Mouse (Mus musculus) embryo, embryonic 10 days (tissue): ENCODE measurements at regions not wholly inside any gene's neighbourhood (a gene's known extent, or its start where the extent isn't known, plus 50 kb on each side); places are given as distances from the start of the nearest gene placed in this dataset.

Experiments used
- DNase-seq: peaks from one replicate; pipeline ENCODE4 v3.0.0-alpha.2; 2015; ENCODE audit warnings: low spot score

DNA sequence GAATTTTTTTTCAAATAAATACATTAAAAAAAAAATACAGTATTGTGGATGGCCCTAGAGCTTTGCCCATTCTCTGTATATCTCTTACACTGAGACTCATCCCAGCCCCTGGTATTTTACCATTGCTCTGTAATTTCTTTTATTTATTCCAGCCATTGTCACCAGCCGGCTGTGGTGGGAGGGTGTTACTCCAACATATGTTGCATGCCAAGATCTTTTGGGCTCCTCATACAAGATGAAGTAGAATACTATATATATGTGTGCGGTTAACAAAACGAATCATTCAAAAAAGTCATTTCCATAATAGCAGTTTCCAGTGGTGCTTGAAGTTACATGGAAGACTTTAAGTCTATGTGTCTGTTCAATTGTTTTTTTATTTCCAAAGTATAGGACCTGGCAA is 268.0 kb upstream of the Npvf start:
- DNase-seq = no peak

DNA sequence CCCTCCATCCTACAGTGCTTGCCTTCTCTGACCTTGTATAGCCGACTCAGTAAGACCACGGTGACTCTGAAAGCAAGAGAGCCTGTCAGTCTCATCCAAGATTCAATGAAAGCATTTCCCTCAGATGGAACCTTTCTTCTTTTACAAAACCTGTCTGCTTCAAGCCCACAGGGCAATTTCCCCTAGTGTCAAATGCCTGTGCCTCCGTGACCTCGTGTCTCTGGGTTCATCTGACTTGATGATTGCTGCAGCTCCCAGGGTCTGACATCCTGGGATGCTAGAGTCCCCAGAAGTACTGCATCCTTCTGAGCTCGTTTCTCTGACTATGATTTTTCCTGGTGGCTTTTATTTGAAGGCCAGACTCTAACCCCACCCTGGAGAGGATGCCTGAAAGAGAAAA is 270.3 kb upstream of the Npvf start:
- DNase-seq = peak; percentile 57

DNA sequence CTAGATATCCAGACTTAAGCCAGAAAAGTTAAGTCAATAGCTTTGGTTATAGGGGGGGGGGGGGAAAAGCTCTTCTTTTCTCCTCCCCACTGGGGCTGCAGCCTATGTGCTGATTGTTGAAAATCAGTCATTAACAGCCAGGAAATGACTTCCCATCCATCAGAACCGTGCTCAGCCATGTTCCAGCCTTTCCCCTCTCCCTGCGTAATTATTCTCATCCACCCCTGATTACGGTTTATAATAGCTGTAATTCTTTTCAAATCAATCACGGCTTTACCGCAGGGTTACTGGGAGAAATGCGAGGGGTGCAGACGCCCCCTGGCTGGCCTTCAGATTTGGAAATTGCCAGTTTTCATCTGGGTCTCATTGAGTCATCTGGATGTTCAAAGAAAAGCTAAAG is 270.8 kb upstream of the Npvf start:
- peak; percentile 40 for DNase-seq

DNA sequence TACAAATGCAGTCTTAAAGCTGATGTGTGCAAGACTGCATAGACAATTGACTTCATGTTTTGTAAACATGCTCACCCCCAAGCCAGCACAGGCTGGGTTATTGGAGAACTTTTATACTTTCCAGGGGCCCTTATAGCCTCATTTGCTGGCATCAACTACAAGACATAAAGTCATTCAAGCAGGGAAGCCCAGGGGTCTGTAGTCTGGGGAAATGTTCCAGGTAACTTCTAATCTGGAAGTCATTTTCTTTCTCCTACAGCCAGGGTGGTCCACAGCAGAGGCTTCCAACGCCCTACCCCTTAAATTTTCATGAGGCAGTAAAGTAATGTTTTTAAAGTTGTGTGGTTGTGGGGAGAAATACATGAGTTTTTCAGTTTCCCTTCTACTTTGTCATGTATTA is 272.1 kb upstream of the Npvf start:
- no peak for DNase-seq

DNA sequence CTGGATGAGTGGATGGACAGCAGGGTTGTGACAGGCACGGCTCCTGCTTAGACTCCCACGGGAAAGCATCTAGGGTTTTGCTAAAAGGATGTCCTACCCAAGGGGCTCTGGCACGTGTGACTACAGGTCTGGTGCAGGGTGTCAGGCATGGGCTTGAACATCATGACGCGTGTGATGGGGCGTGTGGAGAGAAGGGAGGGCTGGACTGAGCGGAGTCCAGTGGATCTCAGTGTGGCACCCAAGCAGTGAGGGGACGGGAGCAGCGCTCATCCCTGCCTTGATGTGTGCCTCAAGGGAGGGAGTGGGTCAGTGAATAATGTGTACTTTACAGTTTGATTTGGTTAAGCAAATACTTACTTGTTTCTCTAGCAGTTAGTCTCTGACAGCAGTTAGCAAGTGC is 275.3 kb upstream of the Npvf start:
- no peak for DNase-seq

DNA sequence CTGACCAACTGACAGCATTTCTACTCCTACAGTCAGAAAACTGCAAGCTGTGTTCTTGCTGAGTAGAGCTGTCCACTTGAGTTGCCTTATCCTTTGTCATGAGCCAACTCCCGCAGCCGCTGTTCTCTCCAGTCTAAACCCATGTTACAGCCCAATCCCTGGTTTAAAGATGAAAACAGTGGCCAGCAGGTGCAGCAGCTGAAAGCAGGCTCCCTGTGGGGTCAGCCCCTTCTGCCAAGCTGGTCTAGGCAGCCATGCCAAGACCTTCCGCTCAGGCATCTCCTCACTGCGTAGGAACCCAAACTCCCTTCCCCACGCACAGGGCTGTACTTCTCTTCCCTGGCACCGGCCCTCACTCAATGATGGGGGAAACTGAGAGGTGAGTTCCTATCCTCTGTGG is 279.3 kb upstream of the Npvf start:
- DNase-seq = no peak

DNA sequence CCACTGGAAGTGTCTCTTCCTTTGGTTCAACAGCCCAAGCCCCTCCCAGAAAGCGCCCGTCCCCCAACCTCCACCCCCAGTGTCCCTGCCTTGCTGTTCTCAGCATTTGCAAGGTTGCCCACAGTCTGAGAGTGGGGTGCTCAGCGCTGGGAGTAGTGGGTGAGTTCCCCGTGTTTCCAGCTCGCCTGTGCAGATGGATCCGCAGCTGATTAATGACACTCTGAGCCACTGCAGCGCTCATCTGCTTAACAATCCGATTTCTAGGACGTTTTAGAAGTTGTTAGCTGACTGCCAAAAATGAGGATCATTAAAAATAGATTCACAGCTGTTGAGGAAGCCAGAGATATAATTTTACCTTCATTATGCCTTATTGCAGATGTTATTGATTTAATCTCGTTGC is 280.0 kb upstream of the Npvf start:
- no peak for DNase-seq

DNA sequence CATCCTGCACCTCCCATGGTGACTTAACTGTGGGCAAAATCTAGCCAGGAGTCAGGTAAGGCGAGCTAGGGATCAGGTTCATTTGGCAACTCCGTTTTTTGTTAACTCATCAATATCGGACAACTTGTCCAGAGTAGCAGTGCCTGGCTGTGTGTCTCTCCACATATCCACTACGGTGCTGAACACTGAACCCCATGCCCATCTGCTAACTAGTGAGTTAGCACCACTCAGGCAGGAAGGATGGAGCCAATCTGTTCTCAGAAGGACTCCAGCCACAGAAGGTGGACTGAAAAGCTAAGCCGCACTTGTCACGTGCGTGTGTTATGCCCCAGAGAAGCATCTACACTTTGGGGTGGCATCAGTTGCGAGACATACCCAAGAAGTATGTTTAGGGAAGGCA is 282.1 kb upstream of the Npvf start:
- DNase-seq = no peak

DNA sequence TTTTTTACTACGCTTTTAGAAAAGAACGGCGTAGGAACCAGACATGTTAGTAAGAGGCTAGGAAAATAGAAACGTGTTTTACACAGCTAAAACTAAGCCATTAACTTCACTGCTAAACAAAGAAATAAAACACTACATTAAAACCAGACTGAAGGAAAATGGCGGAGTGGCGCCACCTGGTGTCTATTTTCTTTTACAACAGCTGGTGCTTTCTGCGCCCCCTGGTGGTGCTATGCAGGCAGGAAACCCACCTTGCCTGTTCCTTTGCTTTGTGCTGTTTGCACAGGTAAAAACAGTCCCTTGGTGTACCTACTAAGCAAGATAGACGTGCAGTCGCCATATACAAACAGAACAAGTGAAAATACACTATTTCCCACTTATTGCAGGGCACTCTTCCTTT is 282.9 kb upstream of the Npvf start:
- peak; percentile 83 for DNase-seq

DNA sequence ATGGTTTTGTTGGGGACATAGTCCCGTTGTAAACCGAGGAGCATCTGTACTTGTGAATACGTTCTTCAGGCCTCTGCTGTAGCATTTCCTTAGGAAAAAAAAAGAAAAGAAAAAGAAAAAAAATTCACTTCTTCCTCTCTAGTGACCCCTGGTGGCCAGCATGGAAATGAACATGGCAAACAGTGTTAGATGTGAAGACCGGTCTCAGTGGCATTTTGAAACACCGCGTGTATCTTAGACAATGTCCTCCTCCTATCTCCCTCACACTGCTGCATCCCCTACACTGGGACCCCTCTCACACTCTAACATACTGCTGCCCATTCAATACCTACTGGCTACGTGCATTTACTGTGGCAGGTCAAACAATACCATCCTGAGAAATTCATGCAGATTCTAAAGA is 284.6 kb upstream of the Npvf start:
- peak; percentile 39 for DNase-seq

DNA sequence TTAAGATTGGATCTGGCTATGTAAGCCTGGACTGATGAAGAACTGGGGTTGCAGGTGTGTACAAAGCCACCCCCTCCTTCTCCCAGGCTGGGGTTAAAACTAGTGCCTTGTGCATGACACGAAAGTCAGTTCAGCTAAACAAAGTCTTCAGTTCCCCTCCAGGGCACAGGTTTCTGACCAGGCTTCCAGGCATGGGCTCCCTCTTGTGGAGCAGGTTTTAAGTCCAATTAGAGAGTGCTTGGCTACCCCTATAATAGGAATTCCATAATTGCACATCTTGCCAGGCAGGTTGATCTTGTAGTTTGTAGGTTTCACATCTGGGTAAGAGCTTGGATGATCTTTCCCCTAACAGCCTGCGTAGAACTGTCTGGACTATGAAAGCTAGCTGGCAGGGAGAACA is 285.2 kb upstream of the Npvf start:
- peak; percentile 57 for DNase-seq

DNA sequence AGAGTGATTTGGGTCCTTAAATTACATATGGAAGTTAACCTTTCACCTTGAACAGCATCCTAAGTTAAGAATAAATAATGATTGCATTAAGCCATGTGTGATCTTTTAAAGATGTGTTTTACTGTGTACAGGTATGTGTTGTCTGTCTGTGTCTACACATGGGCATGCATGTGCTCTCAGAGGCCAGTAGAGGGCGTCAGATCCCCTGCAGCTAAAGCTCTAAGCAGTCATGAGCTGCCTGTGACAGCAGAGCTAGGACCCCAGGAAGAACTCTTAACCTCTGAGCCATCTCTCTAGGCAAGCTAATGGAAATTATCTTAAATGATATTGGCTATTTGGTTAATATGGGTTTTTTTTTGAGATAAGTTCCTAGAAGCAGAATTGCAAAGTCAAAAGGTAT is 285.9 kb upstream of the Npvf start:
- peak; percentile 75 for DNase-seq

DNA sequence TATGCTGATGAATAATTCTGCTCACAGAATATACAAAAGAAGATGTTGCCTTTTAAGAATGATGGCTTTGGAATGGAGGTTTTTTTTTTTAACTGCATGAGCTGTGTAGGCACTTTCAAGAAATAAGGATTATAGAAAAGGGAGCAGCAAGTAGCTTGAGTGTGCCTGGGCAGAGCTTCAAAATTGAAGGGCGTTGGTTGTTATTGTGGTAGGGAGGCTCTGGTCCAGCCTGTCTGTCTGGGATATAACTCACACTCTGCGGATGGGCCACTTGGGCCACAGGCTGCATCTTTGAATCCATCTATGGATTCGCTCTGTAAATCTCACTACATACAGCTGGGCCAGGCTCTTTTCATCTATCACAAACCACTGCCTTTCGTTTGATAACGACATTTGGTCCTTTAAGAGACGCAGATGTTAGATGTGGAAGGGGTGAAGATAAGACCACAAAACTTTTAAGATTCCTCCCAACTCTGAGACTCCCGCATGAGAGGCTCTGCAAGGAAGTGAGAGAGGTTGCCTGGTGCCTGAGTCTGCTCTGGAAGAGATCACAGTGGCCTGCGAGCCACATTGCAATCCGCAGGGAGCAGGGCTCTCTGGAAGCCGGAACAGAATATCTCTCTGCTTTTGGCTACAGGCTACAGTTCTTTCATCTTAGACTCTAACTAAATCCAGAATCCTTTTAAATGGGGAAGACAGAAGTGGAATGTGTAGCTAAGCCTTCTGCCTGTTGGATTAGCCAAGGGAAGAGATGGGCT is 286.6 kb upstream of the Npvf start:
- DNase-seq = no peak

DNA sequence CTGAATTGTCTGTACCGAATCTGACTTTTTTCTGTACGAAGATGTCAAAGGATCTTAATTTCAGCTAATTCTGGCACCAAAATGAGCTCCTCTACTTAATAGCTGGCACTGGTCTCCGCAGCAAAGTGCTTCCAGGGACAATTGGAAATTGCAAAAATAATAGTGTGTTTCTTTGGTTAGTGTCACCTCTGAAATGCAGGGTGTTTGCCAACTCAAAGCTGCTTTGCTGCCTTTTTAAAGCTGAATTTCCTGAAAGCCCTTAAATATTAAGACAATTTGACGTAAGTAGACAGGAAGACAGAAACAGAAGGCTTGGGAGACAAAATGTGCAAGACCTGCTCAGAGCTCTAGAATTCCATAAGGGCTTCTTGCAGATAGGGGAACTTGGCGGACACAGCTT is 288.5 kb upstream of the Npvf start:
- DNase-seq = no peak

DNA sequence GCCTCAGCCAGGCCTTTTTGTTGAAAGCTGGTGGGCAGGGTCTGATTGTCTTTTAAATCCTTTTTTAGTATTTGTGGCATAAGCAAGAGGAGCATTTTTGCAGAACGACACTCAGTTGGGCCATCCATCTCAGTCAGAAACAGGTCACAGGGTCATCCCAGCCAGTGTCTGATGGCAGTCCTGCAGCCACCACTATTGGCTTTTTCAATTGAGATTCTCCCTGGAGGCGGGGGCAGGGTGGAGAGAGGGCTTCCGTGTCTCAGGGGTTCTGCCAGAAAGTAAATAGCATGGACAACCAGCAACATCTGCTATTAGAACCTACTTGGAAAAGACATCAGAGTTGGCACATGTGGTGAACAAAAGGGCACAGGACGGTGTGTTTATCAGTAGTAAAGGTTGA is 293.8 kb upstream of the Npvf start:
- DNase-seq = peak; percentile 55

DNA sequence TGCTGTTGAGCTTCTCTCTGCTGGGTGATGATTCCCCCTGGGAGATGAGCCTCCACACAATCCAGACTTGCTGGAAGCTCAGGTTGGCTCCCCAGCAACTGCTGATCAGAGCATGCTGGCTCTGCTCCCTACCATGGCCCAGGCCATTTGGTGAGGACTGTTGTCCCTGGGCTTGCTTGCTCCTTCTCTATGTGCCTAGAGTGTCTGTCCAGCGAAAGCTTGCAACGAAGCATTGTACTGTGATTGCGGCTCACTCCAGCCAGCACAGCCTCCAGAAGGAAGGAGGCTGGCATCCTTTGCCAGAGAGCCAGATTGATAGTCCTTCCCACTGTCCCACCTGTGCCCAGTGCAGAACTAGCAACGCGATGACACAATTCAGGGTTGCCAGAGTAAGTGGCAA is 295.1 kb upstream of the Npvf start:
- no peak for DNase-seq

DNA sequence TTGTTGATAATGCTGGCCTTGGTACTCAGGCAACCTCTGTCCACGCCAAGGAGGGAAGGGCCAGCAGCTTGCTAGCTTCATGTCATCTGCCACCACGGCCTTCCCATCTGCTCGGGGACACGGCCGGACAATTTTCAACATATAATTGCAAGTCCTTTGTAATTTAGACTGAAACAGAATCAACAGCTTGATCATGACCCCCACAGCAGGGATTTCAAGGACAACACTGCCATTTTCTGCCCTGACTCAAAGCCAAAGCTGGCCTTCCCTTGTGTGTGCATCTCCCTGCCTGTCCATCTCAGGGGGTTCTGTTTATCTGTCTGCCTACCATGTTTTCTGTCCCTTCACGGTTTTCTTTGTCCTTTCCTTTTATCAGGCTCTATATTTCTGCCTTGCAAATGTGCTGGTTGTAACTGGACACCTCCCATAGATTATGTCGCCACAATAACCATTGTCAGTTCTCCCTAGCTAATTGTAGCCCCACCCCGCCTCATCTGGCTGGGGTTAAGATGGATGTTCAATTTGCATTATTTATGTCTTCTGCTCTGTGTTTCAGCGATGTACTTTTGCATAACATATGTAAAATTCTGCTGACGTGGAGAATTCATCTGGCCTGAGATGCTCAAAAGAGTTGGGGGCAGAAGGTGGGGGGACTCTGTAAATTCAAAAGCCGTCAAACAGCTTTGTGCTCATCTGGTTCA is 295.8 kb upstream of the Npvf start:
- DNase-seq = peak; percentile 51

DNA sequence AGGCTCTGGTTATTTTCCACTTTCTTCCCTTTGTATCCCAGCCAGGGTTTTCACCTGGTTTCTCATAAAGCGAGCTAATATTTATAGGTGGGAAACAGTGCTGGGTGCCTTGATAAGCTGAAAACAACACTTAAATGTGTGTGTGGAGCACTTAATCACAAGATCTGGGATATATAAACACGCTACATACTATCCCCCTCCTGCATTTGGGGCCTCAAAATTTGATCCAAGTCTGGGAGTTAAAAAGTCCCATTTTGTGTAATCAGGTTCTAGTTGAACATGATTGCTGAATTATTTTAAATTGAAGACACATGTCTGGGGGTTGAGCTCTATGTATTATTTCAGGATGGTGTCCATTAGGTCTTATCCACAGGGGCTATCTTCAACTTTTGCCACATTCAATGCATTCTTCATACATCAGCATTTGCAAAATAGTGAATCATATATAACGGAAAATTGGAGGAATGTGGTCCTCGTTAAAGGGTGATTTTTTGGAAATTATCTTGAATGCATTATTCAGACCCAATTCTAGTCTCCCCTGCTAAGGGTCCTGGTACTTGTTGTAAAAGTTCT is 303.2 kb upstream of the Npvf start:
- no peak for DNase-seq

DNA sequence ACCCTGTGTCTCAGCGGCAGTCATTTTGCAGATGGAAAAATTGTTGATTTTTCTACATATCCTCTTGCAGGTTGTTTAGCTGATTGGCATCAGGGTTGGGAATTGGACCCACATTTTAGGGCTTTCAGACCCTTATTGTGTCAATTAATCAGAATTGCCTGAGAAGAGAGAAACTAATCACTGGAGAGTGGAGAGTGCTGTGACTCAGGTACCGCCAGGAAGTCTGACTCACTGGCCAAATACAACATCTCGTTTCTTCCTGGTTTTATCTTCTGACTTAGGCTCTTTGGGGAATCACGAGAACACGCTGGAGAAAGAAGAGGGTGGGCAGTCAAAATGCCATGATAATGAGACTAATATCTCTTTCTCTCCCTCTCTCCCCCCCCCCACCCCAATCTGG is 306.1 kb upstream of the Npvf start:
- DNase-seq = no peak

DNA sequence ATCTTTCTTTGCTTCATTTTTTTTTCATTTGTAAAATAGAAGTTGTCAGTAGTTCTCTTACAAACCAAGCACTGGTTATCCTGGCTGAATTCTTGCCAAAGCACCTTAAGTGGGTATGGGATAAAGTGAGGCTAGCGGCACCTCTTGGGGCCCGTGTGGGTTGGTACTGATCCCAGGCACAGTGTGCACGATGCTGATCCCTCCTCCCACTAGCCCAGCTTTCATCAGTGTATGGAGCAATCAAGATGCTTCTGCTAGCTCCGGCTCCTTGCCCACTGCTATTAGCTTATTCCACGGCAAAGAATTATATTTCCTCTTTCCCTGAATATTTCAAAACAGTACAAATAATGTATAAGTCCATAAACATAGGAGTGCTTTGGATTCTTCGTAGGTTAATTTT is 307.4 kb upstream of the Npvf start:
- DNase-seq = no peak

DNA sequence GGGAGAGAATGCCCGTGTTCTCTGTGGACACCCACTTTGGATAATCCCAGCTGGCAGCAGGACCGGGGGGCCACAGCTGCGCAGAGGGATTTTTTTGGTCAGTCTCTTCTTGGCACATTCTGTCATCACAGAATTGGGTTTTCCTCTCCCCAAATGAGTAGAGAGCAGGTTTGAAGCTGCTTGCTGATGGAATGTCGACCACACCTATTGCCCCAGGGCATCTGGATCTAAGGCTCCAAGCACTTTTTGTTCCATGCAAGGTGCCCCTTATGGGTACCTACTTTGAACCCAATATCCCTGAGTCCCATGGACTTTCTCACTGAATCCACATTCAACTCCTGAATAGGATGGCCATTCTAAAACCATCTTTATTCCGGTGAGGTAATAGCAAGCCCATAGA is 314.3 kb upstream of the Npvf start:
- DNase-seq = no peak

DNA sequence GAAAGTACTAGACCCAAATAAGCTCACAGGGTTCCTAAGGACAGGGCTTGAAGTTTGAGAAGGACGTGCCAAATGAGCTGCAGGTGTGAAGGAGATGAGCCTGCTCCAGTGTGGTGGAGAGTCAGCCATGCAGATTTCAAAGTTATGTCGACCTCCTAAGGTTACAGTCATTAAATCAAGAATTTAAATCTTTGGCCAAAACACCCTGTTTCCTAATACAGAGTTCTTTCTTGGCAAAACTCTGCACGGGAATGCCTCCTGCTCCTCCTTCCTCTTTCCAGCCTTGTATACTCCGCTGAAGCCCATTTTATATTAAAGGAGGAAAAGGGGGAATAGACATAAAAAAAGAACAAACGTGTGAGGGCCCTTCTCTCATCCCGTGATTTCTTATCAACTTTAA is 315.1 kb upstream of the Npvf start:
- DNase-seq = no peak

DNA sequence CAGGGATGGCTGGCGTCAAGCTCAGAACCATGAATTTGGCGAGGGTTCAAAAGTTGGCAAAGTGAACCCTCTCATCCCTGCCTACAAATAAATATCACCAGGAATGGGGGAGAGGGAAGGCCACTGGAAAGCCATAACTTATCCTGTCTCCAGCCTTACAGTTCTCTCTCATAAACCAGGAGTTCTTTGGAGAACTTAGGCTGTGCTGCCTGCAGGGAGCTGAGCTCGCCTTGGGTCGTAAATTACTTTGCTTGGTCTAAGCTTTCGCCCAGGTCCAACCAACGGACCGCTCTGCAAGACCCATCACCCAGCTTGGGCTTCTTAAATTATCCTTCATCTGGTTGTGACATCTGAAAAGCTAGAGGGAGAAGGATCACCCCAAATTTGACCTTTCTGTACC is 315.8 kb upstream of the Npvf start:
- DNase-seq = peak; percentile 49

DNA sequence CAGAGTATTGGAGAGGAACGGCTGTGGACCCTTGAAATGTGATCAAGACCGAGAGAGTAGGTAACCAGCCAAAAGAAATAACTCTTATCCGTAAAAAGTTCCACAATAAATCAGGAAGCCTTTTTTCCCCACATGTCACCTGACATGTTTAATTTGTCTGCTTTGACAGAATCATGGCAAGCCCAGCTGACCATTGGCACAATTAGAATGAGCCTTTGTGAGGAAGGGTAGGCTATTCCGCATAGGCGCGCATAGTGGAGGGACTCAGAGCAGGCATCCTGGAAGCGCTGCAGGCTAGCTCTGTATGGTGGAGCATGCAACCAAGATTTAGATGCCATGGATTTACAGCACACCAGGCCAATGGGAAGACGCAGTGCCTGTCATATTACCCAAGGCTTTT is 316.5 kb upstream of the Npvf start:
- no peak for DNase-seq
